Mouse (Mus musculus): ENCODE results near the gene Tbc1d30.

GRCm38 (mm10) chr10:121301868-121302267, 49.2 kb downstream of the Tbc1d30 start:
- no peak for TF ChIP-seq POLR2A (IDR thresholded peaks at IDR 0.05; ENCODE audit: borderline replicate concordance, insufficient read depth, low read length)
- no peak for TF ChIP-seq CTCF (IDR thresholded peaks at IDR 0.05; ENCODE audit: borderline replicate concordance, insufficient read depth, low read depth, low read length)

Data from cerebellum, adult 2 months (tissue).